In genomic region chr2:84634006-84634405, GRCm38 (mm10) we compare ENCODE assay signal across 10 mouse cellular contexts. TPM values are rescaled to one million over a fixed set of nuclear protein-coding genes. Genes with fewer than 3 reads are reported as not detected.
DNase-seq lines count a peak whose midpoint lies in the region; ATAC-seq lines count a peak whose summit lies in the region.
"Had no signal": no experiment of that assay in that cellular context is flagged by ENCODE, and none has a peak within 500 bp of the region (broad histone marks: within the 10 kb centered on the region; RNA-seq: fewer than 3 reads in every experiment).

No protein-coding gene starts in this region.

- no peaks in the 10 kb centered on the region for H3K9me3 ChIP-seq in lung, embryonic 16.5 days (ENCODE audit: control insufficient read depth, low read length)
- H3K9me3 ChIP-seq in hindbrain, embryonic 13.5 days: no peaks in the 10 kb centered on the region
- no peaks in the 10 kb centered on the region for H3K9me3 ChIP-seq in neural tube, embryonic 15.5 days (replicated peaks)

- ATAC-seq in lung, embryonic 16.5 days (ENCODE audit: low read depth): no peak
- no peak for ATAC-seq in hindbrain, embryonic 13.5 days (ENCODE audit: low FRiP score)
- no peak for ATAC-seq in neural tube, embryonic 15.5 days (ENCODE audit: low FRiP score)
- ATAC-seq in granulocyte monocyte progenitor cell, adult 5-6 weeks (replicated peaks; ENCODE audit: poor library complexity, severe bottlenecking): no peak

- peak overlapping the region; percentile 99 for H3K27ac ChIP-seq in lung, embryonic 16.5 days (ENCODE audit: low read length)
- H3K27ac ChIP-seq in hindbrain, embryonic 13.5 days: peak overlapping the region; percentile 92; the same call in 1 of the 2 replicates
- H3K27ac ChIP-seq in neural tube, embryonic 15.5 days (replicated peaks): peak overlapping the region; percentile 81

- DNase-seq in heart, adult 11 months: peak; percentile 88
- no peak for DNase-seq in heart, postnatal 4 days
- no peak for DNase-seq in lung, postnatal 14 days
- DNase-seq in gastrocnemius, postnatal 25 days: no peak

- H3K4me2 ChIP-seq in lung, embryonic 16.5 days (ENCODE audit: low read depth, low read length): peak overlapping the region; percentile 46
- no peak overlapping the region for H3K4me2 ChIP-seq in hindbrain, embryonic 13.5 days
- no peak overlapping the region for H3K4me2 ChIP-seq in neural tube, embryonic 15.5 days

- 0 out of 2 replicates have a peak overlapping the region, but pooled peaks have one; percentile 12 for H3K4me3 ChIP-seq in lung, embryonic 16.5 days (ENCODE audit: low read length)
- no peak overlapping the region for H3K4me3 ChIP-seq in hindbrain, embryonic 13.5 days
- no peak overlapping the region for H3K4me3 ChIP-seq in neural tube, embryonic 15.5 days (replicated peaks)

- no peaks in the 10 kb centered on the region for H3K36me3 ChIP-seq in lung, embryonic 16.5 days (ENCODE audit: control insufficient read depth, insufficient read depth, low read length)
- H3K36me3 ChIP-seq in hindbrain, embryonic 13.5 days: no peaks in the 10 kb centered on the region
- H3K36me3 ChIP-seq in neural tube, embryonic 15.5 days: no peaks in the 10 kb centered on the region

- 38% methylated on average over 4 of the region's 4 CpGs for WGBS in lung, embryonic 16.5 days
- 78% methylated on average over 4 of the region's 4 CpGs for WGBS in hindbrain, embryonic 13.5 days
- WGBS in neural tube, embryonic 15.5 days: 84% methylated on average over 4 of the region's 4 CpGs

- 0 out of 2 replicates have a peak overlapping the region, but pooled peaks have one; percentile 44 for H3K9ac ChIP-seq in lung, embryonic 16.5 days (ENCODE audit: low read length)
- H3K9ac ChIP-seq in hindbrain, embryonic 13.5 days: no peak overlapping the region
- no peak overlapping the region for H3K9ac ChIP-seq in neural tube, embryonic 15.5 days (replicated peaks)

- peaks cover 63% of the 10 kb centered on the region for H3K4me1 ChIP-seq in lung, embryonic 16.5 days (replicated peaks; ENCODE audit: control insufficient read depth, insufficient read depth, low read length)
- peaks cover 59% of the 10 kb centered on the region for H3K4me1 ChIP-seq in hindbrain, embryonic 13.5 days (replicated peaks)
- H3K4me1 ChIP-seq in neural tube, embryonic 15.5 days: peaks cover 54% of the 10 kb centered on the region

- no peaks in the 10 kb centered on the region for H3K27me3 ChIP-seq in lung, embryonic 16.5 days (ENCODE audit: control insufficient read depth, insufficient read depth, low read depth, low read length)
- no peaks in the 10 kb centered on the region for H3K27me3 ChIP-seq in hindbrain, embryonic 13.5 days
- H3K27me3 ChIP-seq in neural tube, embryonic 15.5 days (replicated peaks): no peaks in the 10 kb centered on the region

RNA-seq across cellular contexts. Expression of gene Ctnnd1, which starts 16.6 kb away (rescaled TPM):
- 100 to 1,000 TPM; 161 to 162 TPM for total RNA-seq in heart, postnatal 4 days (2021)
- polyA plus RNA-seq in lung, embryonic 16.5 days (2015; fragmentation: Nextera tagmentation; extraction: Ambion mirVana): 64.3 and 68.4 TPM in 2 replicates
- polyA plus RNA-seq in hindbrain, embryonic 13.5 days (2015; fragmentation: Nextera tagmentation; extraction: Ambion mirVana): 38.6 and 39.2 TPM in 2 replicates
- 27.5 and 27.6 TPM in 2 replicates for polyA plus RNA-seq in neural tube, embryonic 15.5 days (2015; fragmentation: Nextera tagmentation; extraction: Ambion mirVana)
- 30.6 and 34.8 TPM in 2 replicates for total RNA-seq in granulocyte monocyte progenitor cell, adult 5-6 weeks (2014; fragmentation: Nextera tagmentation)
- 27.4 and 44.7 TPM in 2 replicates for total RNA-seq in granulocyte monocyte progenitor cell, adult 5-6 weeks (2017)
- 10 to 100 TPM; 29.6 to 31.2 TPM for total RNA-seq in gastrocnemius, postnatal 25 days (2021)

RNA-seq across cellular contexts. Expression of gene Btbd18, which starts 24.9 kb away (rescaled TPM):
- total RNA-seq in heart, postnatal 4 days (2021): under 1 TPM in 1 of 2 experiments, not detected in 1; 0.11 TPM
- polyA plus RNA-seq in lung, embryonic 16.5 days (2015; fragmentation: Nextera tagmentation; extraction: Ambion mirVana): 0.18 and 0.35 TPM in 2 replicates
- 0.28 and 0.29 TPM in 2 replicates for polyA plus RNA-seq in hindbrain, embryonic 13.5 days (2015; fragmentation: Nextera tagmentation; extraction: Ambion mirVana)
- polyA plus RNA-seq in neural tube, embryonic 15.5 days (2015; fragmentation: Nextera tagmentation; extraction: Ambion mirVana): 0.28 and 0.36 TPM in 2 replicates
- not detected in 2 replicates for total RNA-seq in granulocyte monocyte progenitor cell, adult 5-6 weeks (2014; fragmentation: Nextera tagmentation)
- total RNA-seq in granulocyte monocyte progenitor cell, adult 5-6 weeks (2017): not detected in 2 replicates
- total RNA-seq in gastrocnemius, postnatal 25 days (2021): not detected
- total RNA-seq: layer of hippocampus, adult 18-20 months had no signal

RNA-seq across cellular contexts. Expression of gene Selenoh, which starts 36.6 kb away (rescaled TPM):
- total RNA-seq in heart, postnatal 4 days (2021): 100 to 1,000 TPM; 109 to 112 TPM
- 315 and 316 TPM in 2 replicates for polyA plus RNA-seq in lung, embryonic 16.5 days (2015; fragmentation: Nextera tagmentation; extraction: Ambion mirVana)
- 217 and 222 TPM in 2 replicates for polyA plus RNA-seq in hindbrain, embryonic 13.5 days (2015; fragmentation: Nextera tagmentation; extraction: Ambion mirVana)
- polyA plus RNA-seq in neural tube, embryonic 15.5 days (2015; fragmentation: Nextera tagmentation; extraction: Ambion mirVana): 189 and 204 TPM in 2 replicates
- 189 and 209 TPM in 2 replicates for total RNA-seq in granulocyte monocyte progenitor cell, adult 5-6 weeks (2014; fragmentation: Nextera tagmentation)
- 156 and 175 TPM in 2 replicates for total RNA-seq in granulocyte monocyte progenitor cell, adult 5-6 weeks (2017)
- total RNA-seq in gastrocnemius, postnatal 25 days (2021): 10 to 100 TPM in 1 of 2 experiments, 1 to 10 TPM in 1; 9.7 to 11.9 TPM

RNA-seq across cellular contexts. Expression of gene Gm28635, which starts 43.8 kb away (rescaled TPM):
- 10 to 100 TPM; 15.3 to 22.6 TPM for total RNA-seq in heart, postnatal 4 days (2021)
- polyA plus RNA-seq in lung, embryonic 16.5 days (2015; fragmentation: Nextera tagmentation; extraction: Ambion mirVana): not detected in 2 replicates
- polyA plus RNA-seq in hindbrain, embryonic 13.5 days (2015; fragmentation: Nextera tagmentation; extraction: Ambion mirVana): not detected in 2 replicates
- not detected in 2 replicates for polyA plus RNA-seq in neural tube, embryonic 15.5 days (2015; fragmentation: Nextera tagmentation; extraction: Ambion mirVana)
- total RNA-seq in granulocyte monocyte progenitor cell, adult 5-6 weeks (2014; fragmentation: Nextera tagmentation): not detected in 2 replicates
- not detected in 2 replicates for total RNA-seq in granulocyte monocyte progenitor cell, adult 5-6 weeks (2017)
- total RNA-seq in gastrocnemius, postnatal 25 days (2021): 1 to 10 TPM in 1 of 2 experiments, under 1 TPM in 1; 0.94 to 3.4 TPM
- polyA plus RNA-seq: neural tube, embryonic 11.5 days had no signal

RNA-seq across cellular contexts. Expression of gene Med19, which starts 44.2 kb away (rescaled TPM):
- total RNA-seq in heart, postnatal 4 days (2021): 10 to 100 TPM; 18.9 to 20.2 TPM
- 34.6 and 38.0 TPM in 2 replicates for polyA plus RNA-seq in lung, embryonic 16.5 days (2015; fragmentation: Nextera tagmentation; extraction: Ambion mirVana)
- polyA plus RNA-seq in hindbrain, embryonic 13.5 days (2015; fragmentation: Nextera tagmentation; extraction: Ambion mirVana): 52.1 and 53.5 TPM in 2 replicates
- polyA plus RNA-seq in neural tube, embryonic 15.5 days (2015; fragmentation: Nextera tagmentation; extraction: Ambion mirVana): 52.7 and 53.0 TPM in 2 replicates
- 16.7 and 24.4 TPM in 2 replicates for total RNA-seq in granulocyte monocyte progenitor cell, adult 5-6 weeks (2014; fragmentation: Nextera tagmentation)
- total RNA-seq in granulocyte monocyte progenitor cell, adult 5-6 weeks (2017): 25.5 and 28.5 TPM in 2 replicates
- 1 to 10 TPM; 6.7 to 7.6 TPM for total RNA-seq in gastrocnemius, postnatal 25 days (2021)

Comparison
In these comparisons a context has a peak if more than half of its experiments do, and no peak if none do; other contexts are left out.
1. RNA of gene Selenoh, which starts 36.6 kb away (total RNA-seq): 156 to 209 TPM in granulocyte monocyte progenitor cell, adult 5-6 weeks and 109 to 112 TPM in heart, postnatal 4 days; 9.7 to 11.9 TPM in gastrocnemius, postnatal 25 days; every median in the first group is over 4 times any median in the second.
2. Peak in every context shown above with its lines, with median percentiles within 50 percentile points of each other: H3K27ac ChIP-seq.